Mouse (Mus musculus) stomach, embryonic 15.5 days (tissue): ENCODE data around the gene D630003M21Rik. TPM values are rescaled to one million over a fixed set of nuclear protein-coding genes. Genes with fewer than 3 reads are reported as not detected.

Experiments
- microRNA-seq: library from miRNA; unstranded; fragments of <30 nt; microRNA quantifications from one replicate; pipeline ENCODE4, GENCODE M21; 2016
- polyA plus RNA-seq: library from polyadenylated mRNA; unstranded; fragments of >200 nt; fragmentation: Nextera tagmentation; extraction: Ambion mirVana; gene quantifications from 2 replicates; pipeline ENCODE4 v1.2.1, GENCODE M21; 2015

The D630003M21Rik gene
- polyA plus RNA-seq, 1 experiment from 2014 or later, result 3.8 TPM

Small RNAs within 50 kb of the gene (microRNA-seq; reads per million reads assigned to microRNA genes)
- gene Mir7685, result not detected

Other genes with a start within 250 kb of the D630003M21Rik start
- 18.2 and 22.2 TPM in 2 replicates for gene Tti1, start 200.8 kb downstream of the D630003M21Rik start, polyA plus RNA-seq
- gene Rprd1b, start 200.7 kb downstream of the D630003M21Rik start, polyA plus RNA-seq, result 40.7 and 41.2 TPM in 2 replicates
- 91.7 and 93.1 TPM in 2 replicates for gene Tgm2, start 82.8 kb downstream of the D630003M21Rik start, polyA plus RNA-seq
- not detected in 2 replicates for gene Bpi, start 28.9 kb upstream of the D630003M21Rik start, polyA plus RNA-seq
- gene Lbp, start 77.3 kb upstream of the D630003M21Rik start, polyA plus RNA-seq, result 6.0 and 8.2 TPM in 2 replicates
- gene Snhg11, start 146.4 kb upstream of the D630003M21Rik start, polyA plus RNA-seq, result 5.9 and 6.9 TPM in 2 replicates
- gene Ralgapb, start 180.6 kb upstream of the D630003M21Rik start, polyA plus RNA-seq, result 14.8 and 17.9 TPM in 2 replicates